Mouse (Mus musculus) kidney, adult 2 months (tissue): ENCODE data around the gene Btd. TPM values are rescaled to one million over a fixed set of nuclear protein-coding genes. Genes with fewer than 3 reads are reported as not detected.

Source experiments
- DNase-seq: peaks from one replicate; pipeline ENCODE4 v3.0.0; 2021
- H3K27ac ChIP-seq: fragments of 200-500 bp; 2 replicates; pipeline ENCODE4 v1.5.1; 2012; ENCODE audit warnings: low read depth, low read length, control low read depth, inconsistent platforms; ENCODE audit not compliant: insufficient read depth
- H3K27me3 ChIP-seq: fragments of 200-500 bp; replicated peaks from 2 replicates; pipeline ENCODE4 v1.6.1; 2012; ENCODE audit warnings: mild to moderate bottlenecking, moderate library complexity, low read length, inconsistent platforms; ENCODE audit not compliant: control insufficient read depth, insufficient read depth
- H3K36me3 ChIP-seq: fragments of 200-500 bp; 2 replicates; pipeline ENCODE4 v1.6.1; 2012; ENCODE audit warnings: mild to moderate bottlenecking, moderate library complexity, low read length, inconsistent platforms; ENCODE audit not compliant: control insufficient read depth, insufficient read depth
- H3K4me1 ChIP-seq: fragments of 200-500 bp; 2 replicates; pipeline ENCODE4 v1.6.1; 2011; ENCODE audit warnings: low read length; ENCODE audit not compliant: control insufficient read depth, insufficient read depth
- H3K4me3 ChIP-seq: fragments of 200-500 bp; 2 replicates; pipeline ENCODE4 v1.5.1; 2011; ENCODE audit warnings: mild to moderate bottlenecking, low read depth, low read length, control low read depth; ENCODE audit not compliant: insufficient read depth
- CTCF ChIP-seq: fragments of 200-500 bp; conservative IDR thresholded peaks from 2 replicates; pipeline ENCODE4 v1.5.1; 2011; ENCODE audit warnings: low read depth, mild to moderate bottlenecking, control low read depth, low read length, moderate library complexity, mixed read lengths; ENCODE audit not compliant: insufficient read depth, insufficient read length
- POLR2A ChIP-seq: fragments of 200-500 bp; IDR thresholded peaks from one replicate; pipeline ENCODE4 v1.6.1; 2011; ENCODE audit warnings: low read depth, low read length, control low read depth
- WGBS: fragments of 180-500 bp; shearing (Covaris S2); methylation state at CpG from one replicate; pipeline ENCODE4 v1.1.7; 2018; 5-methylcytosine and 5-hydroxymethylcytosine counted together
- polyA plus RNA-seq: library from polyadenylated mRNA; depleted of rRNA; stranded (reverse); fragments of >200 nt; gene quantifications from 2 replicates; pipeline ENCODE4 v1.2.3, GENCODE M21; 2012

The Btd gene
- polyA plus RNA-seq, 1 experiment, result 119 TPM

DNA sequence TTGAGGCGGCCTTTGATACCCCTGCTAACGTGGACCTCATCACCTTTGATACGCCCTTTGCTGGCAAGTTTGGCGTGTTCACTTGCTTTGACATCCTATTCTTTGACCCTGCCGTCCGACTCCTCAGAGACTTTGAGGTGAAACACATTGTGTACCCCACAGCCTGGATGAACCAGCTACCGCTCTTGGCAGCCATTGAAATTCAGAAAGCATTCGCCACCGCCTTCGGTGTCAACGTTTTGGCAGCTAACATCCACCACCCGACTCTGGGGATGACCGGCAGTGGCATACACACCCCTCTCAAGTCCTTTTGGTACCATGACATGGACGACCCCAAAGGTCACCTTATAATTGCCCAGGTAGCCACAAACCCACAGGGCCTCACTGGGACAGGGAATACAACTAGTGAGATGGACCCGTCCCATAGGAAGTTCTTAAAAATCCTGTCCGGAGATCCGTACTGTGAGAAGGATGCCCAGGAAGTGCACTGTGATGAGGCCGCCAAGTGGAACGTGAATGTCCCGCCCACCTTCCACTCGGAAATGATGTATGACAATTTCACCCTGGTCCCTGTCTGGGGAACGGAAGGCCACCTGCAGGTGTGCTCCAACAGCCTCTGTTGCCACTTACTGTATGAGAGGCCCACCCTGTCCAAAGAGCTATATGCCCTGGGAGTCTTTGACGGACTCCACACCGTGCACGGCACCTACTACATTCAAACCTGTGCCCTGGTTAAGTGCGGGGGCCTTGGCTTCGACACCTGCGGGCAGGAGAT is 26.3 kb downstream of the Btd start:
- TF ChIP-seq CTCF (no peak), POLR2A (no peak)
- Histone ChIP-seq H3K36me3 (no peaks in the 10 kb centered on the region; the same call in 1 of the 2 replicates), H3K27ac (no peak overlapping the region), H3K4me3 (no peak overlapping the region), H3K4me1 (peaks cover 19% of the 10 kb centered on the region), H3K27me3 (no peaks in the 10 kb centered on the region)
- WGBS, result 89% methylated on average over 28 of the region's 28 CpGs
- no peak for DNase-seq

DNA sequence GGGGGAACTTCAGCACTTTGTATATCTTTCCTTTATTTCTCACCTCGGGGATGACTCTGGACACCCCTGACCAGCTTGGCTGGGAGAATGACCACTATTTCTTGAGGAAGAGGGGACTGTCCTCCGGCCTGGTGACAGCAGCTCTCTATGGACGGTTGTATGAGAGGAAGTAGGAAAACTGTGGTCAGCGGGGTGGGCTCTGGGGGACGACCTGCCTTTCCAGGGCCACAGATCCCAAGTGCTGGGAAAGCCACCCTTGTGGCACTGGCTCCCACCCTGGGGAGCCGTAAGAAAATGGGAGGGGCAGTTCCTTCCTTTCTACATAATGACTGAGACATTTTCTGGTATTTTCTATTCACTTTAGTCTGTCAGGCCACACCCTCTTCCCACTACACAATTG is 26.9 kb downstream of the Btd start:
- Histone ChIP-seq H3K4me3 (no peak overlapping the region), H3K27me3 (no peaks in the 10 kb centered on the region), H3K4me1 (peaks cover 16% of the 10 kb centered on the region), H3K27ac (no peak overlapping the region), H3K36me3 (no peaks in the 10 kb centered on the region; the same call in 1 of the 2 replicates)
- 69% methylated on average over 6 of the region's 6 CpGs for WGBS
- TF ChIP-seq CTCF, result no peak
- TF ChIP-seq POLR2A, result no peak
- DNase-seq, result peak; percentile 47

DNA sequence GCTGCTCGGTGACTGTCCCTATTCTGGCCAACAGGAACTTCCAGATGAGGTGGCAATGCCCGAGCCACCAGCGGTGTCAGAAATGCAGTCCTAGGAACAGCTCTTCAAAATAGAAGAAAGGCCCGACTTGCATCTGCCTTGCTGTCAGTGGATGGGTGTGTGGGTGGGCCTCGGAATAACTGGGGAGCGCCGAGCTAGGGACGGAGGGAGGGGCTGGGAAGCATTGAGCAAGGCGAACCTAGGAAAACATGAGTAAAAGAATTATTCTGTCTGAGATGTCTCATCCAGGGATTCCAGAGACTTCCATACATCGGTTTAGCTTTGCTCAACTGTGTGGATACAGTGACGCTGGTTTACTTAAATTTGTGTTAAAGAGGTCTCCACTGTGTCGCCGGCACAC is 27.5 kb downstream of the Btd start:
- TF ChIP-seq CTCF, result no peak
- TF ChIP-seq POLR2A, result no peak
- H3K27ac ChIP-seq, result peak overlapping the region; percentile 65
- DNase-seq, result no peak
- 82% methylated on average over 13 of the region's 13 CpGs for WGBS
- H3K36me3 ChIP-seq, result no peaks in the 10 kb centered on the region; the same call in 1 of the 2 replicates
- H3K27me3 ChIP-seq, result no peaks in the 10 kb centered on the region
- no peak overlapping the region for H3K4me3 ChIP-seq
- peaks cover 10% of the 10 kb centered on the region for H3K4me1 ChIP-seq

DNA sequence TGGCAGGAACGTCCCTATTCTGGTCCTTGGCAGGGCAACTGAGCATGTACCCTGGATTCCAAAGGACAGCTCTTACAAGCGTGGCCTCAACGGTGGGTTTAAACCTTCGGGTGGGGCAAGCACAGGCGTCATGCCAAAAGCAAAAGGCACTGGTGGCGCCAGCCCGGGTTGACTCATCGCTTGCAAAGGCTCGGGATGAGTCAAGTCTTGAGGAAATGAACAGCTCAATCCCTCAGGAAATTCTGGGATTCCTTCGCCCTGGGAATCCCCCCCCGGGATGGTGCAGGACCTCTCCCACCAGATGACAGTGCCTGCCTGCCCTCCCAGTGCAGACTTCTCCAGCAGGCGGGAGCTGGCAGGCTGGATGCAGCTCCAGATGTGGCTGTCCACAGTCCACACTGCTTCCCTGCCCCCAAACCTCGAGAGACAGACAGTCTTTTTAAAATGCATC is 28.4 kb downstream of the Btd start:
- peak; percentile 86 for DNase-seq
- H3K4me3 ChIP-seq, result no peak overlapping the region
- 40% methylated on average over 13 of the region's 13 CpGs for WGBS
- peak overlapping the region; percentile 53 for H3K27ac ChIP-seq
- H3K36me3 ChIP-seq, result no peaks in the 10 kb centered on the region; the same call in 1 of the 2 replicates
- TF ChIP-seq POLR2A, result no peak
- TF ChIP-seq CTCF, result no peak
- 0 out of 2 replicates have a peak, but pooled peaks cover 2% of the 10 kb centered on the region for H3K4me1 ChIP-seq
- H3K27me3 ChIP-seq, result no peaks in the 10 kb centered on the region

DNA sequence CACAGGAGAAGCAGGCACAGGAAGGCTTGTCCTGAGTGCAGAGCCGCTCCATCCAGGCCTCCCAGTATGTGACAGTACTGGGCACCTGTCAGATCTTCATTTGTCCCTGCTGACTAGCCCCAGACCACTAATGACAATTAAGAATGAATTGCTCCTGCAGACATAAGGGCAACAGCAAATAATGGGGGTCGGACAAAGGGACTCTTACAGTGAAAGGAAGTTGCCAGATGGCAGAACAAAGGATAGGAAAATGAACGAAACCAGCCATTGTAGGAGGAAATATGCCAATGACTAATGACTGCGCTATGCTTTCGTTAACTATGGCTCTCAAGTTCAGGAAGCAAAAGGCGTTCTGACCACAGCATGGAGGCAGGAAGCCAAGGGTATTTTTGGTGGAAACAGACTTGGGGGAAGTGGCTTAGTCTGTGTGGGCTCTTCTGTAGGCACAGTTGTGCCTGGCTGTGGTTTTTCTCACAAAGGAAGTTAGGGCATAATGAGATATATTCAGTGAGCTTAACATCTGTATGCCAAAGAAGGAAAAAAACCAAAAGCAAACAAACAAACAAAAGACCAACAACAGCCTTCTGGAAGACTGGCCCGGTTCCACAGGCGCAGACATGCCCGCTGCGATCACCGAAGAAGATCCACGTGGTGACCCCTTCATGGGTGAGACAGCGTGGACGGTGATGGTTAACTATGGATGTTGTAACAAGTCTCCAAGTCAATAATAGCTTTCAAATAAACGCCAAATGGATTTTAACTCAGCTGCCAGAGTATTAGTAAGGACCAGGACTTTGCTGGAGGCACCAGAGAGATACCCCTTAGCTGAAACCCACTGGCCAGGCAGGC is 29.0 kb downstream of the Btd start:
- DNase-seq, result peak; percentile 71
- H3K27me3 ChIP-seq, result no peaks in the 10 kb centered on the region
- H3K27ac ChIP-seq, result peak overlapping the region; percentile 53
- WGBS, result 73% methylated on average over 15 of the region's 15 CpGs
- H3K36me3 ChIP-seq, result no peaks in the 10 kb centered on the region; the same call in 1 of the 2 replicates
- TF ChIP-seq POLR2A (no peak), CTCF (no peak)
- no peak overlapping the region for H3K4me3 ChIP-seq
- 0 out of 2 replicates have a peak, but pooled peaks cover 2% of the 10 kb centered on the region for H3K4me1 ChIP-seq

DNA sequence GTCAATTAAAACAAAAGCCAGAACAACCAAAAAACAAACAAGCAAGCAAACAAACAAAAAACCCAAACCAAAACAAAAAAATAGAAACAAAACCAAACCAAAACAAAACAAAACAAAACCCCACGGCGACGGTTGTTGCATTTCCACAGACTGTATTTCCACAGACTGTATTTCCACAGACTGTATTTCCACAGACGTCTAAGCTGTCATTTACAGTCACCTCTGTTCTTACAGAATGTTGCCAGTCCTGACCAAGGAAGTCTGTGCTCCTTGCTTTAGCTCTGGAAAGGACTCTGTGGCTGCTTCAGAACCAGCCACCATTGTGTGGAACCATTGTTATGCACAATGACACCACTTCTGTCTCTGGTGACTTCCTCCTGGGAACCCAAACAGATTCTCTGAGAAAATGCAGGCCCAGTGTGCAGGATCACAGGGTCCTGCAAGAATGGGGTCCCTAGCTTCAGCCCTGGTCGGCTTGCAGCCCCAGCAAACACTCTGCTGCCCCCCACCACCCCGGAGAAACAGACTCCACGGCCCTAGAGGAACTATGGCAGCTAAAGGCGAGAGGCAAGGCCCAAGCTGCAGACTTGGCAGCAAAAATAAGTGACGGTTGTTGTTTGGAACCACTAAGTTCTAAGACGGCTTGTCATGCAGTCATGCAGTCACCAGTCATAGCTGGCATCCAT is 30.9 kb downstream of the Btd start:
- 0 out of 2 replicates have a peak, but pooled peaks cover 2% of the 10 kb centered on the region for H3K4me1 ChIP-seq
- H3K27ac ChIP-seq, result no peak overlapping the region
- DNase-seq, result no peak
- no peak overlapping the region for H3K4me3 ChIP-seq
- H3K27me3 ChIP-seq, result no peaks in the 10 kb centered on the region
- no peaks in the 10 kb centered on the region; the same call in 1 of the 2 replicates for H3K36me3 ChIP-seq
- TF ChIP-seq CTCF, result no peak
- no peak for TF ChIP-seq POLR2A
- 76% methylated on average over 10 of the region's 10 CpGs for WGBS
